Mouse (Mus musculus) G1E (cell line): Measurements from ENCODE around the gene Aldh6a1.

Experiments used
- CTCF ChIP-seq: IDR thresholded peaks from 2 replicates; pipeline ENCODE4 v1.5.1; 2012; ENCODE audit warnings: low read depth, low read length, inconsistent platforms, mixed read lengths
- TAL1 ChIP-seq: conservative IDR thresholded peaks from 2 replicates; pipeline ENCODE4 v1.6.1; 2012; ENCODE audit warnings: low read depth, low read length, inconsistent platforms, mixed read lengths

- no peak for TF ChIP-seq CTCF
- TF ChIP-seq TAL1, result no peak
Observed at GRCm38 (mm10) chr12:84382369-84382768, 68.4 kb downstream of the Aldh6a1 start.
